Mouse (Mus musculus): ENCODE results near the gene Wnt9a. TPM values are rescaled to one million over a fixed set of nuclear protein-coding genes. Genes with fewer than 3 reads are reported as not detected.
"Not testable (repeated sequence)": the region's sequence is repeated elsewhere in the genome, so short reads cannot be mapped to it uniquely, and the experiment has no call there.

Gene Wnt9a
- polyA plus RNA-seq, 1 experiment from 2014 or later: 4.1 TPM

DNA sequence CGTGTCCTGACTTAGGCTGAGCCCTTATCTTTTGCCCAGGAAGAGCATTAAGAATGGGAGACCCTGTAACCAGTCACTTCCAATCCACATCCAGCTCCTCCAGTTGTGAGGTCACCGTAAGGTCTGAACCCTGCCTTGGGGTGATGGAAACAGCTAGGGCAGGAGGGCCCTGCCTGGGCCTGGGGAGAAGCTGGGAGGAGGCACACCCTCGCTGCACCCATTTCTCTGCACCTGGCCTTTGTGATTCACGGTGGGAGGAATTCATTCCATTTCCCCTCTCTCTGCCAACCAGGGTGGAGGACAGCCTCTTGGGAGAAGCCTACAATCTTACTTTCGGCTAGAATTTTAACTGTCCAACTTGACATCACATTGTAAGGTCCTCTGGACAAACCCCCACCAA lies 24.6 kb upstream of the Wnt9a start:
- Histone ChIP-seq H3K4me2 (no peak overlapping the region), H3K27ac (replicated peaks) (no peak overlapping the region), H3K9me3 (no peaks in the 10 kb centered on the region), H3K4me3 (no peak overlapping the region), H3K36me3 (no peaks in the 10 kb centered on the region), H3K27me3 (peaks cover 19% of the 10 kb centered on the region), H3K4me1 (replicated peaks) (no peaks in the 10 kb centered on the region), H3K9ac (no peak overlapping the region)
- no peak for ATAC-seq (ENCODE audit: low FRiP score, low read depth)
- 81% methylated on average over 5 of the region's 5 CpGs for WGBS

DNA sequence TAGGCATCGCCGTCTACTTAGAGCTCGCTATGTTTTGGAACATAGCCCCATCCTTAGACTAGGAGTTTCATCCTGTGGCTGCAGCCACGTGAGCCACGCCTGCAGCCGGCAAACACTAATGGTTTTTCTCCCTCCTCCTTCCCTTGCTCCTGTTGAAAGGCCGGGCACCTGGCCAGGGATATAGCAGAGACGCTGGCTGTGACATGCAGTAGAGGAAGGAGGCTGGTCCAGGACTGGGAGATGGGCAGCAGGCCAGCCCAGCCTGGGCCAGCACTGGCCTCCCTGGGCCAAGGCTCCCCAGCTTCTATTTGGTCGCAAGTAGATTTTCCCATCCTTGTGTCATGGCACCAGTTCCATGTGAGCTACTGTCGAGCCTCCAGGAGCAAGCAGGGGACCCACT lies 23.8 kb upstream of the Wnt9a start:
- ATAC-seq (ENCODE audit: low FRiP score, low read depth): peak; percentile 66; the same call in 1 of the 2 replicates
- Histone ChIP-seq H3K9me3 (no peaks in the 10 kb centered on the region), H3K9ac (no peak overlapping the region), H3K27me3 (peaks cover 27% of the 10 kb centered on the region), H3K36me3 (no peaks in the 10 kb centered on the region), H3K4me3 (no peak overlapping the region), H3K27ac (replicated peaks) (no peak overlapping the region), H3K4me2 (no peak overlapping the region), H3K4me1 (replicated peaks) (no peaks in the 10 kb centered on the region)
- whole genome bisulfite sequencing: 70% methylated on average over 10 of the region's 10 CpGs

DNA sequence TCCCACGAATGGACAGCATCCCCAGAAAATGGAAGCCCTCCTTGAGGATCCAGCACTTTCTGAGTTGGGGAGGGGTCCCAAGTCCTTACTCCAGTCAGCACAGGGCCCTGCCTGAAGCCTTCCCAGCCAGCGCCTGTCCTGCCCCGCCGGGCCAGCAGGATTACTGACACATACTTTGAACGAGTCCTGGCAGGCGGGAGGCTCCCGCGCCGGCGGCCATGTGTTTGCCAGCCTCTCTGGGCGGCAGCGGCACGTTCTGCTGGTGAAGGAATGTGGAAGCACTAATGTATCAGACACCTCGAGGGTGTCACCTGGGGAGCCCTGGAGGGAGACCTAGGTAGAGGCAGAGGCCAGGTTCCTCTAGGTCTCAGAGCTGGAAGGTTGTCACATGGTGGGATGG lies 22.6 kb upstream of the Wnt9a start:
- Histone ChIP-seq H3K4me2 (no peak overlapping the region), H3K4me1 (replicated peaks) (peaks cover 7% of the 10 kb centered on the region), H3K27ac (replicated peaks) (no peak overlapping the region), H3K9ac (no peak overlapping the region), H3K36me3 (no peaks in the 10 kb centered on the region), H3K27me3 (peaks cover 39% of the 10 kb centered on the region), H3K9me3 (no peaks in the 10 kb centered on the region), H3K4me3 (no peak overlapping the region)
- WGBS: 35% methylated on average over 14 of the region's 14 CpGs
- no peak for ATAC-seq (ENCODE audit: low FRiP score, low read depth)

DNA sequence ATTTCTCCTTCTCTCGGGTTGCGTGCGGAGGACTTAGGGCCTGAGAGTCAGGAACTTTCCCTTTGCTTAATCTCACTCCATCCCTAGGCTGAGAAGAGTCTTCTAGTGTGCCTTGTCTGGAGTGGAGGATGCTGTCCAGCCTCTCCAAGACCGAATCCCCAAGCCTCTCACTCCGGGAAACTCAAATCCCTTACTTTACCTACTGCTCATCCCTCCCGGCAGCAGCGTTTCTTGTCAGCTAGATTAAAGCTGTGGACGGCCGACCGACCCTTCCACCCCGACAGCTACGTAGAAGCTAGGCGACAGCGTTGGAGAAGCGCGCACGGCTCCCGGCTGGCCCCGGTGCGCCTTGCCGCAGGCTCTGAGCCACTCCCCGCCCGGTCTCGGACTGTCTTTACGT lies 17.0 kb upstream of the Wnt9a start:
- under 1% methylated on average over 25 of the region's 25 CpGs for WGBS
- Histone ChIP-seq H3K9ac (no peak overlapping the region), H3K4me2 (peak overlapping the region; percentile 59), H3K4me3 (peak overlapping the region; percentile 35), H3K36me3 (no peaks in the 10 kb centered on the region), H3K9me3 (no peaks in the 10 kb centered on the region), H3K27ac (replicated peaks) (no peak overlapping the region), H3K27me3 (peaks cover 78% of the 10 kb centered on the region), H3K4me1 (replicated peaks) (peaks cover 25% of the 10 kb centered on the region)
- ATAC-seq (ENCODE audit: low FRiP score, low read depth): no peak

DNA sequence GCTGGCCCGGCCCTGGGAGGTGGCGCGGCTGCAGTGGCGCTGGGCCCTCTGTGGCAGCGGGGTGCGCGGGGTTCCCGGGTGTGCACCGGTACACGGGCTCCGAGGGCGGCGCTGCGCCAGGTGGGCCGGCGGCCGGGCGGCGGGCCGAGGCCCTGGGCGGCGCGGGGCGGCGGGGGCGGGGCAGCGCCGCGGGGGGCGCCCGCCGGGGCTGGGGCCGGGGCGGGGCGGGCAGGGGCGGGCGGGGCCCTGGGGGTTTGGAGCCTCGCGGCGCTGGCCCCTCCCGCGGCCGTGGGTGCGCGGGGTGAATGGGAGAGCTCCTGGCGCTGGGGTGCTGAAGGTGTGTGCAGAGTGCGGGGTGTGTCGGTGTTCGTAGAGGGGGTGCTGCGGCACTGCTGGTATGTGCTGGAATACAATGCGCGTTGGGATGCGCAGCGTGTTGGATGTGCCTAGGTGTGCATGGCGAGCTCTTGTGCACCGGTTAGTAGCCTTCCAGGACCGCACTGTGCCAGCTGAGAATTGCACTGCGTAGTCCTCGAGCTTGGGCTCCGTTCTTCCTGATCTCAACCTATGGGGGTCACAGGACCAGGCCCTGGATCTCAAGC lies 15.9 kb upstream of the Wnt9a start, which contains the start of gene Wnt3a:
TSS of gene Wnt3a (minus strand) at position 51 of the 602 bp plus-strand sequence.
- ATAC-seq (ENCODE audit: low FRiP score, low read depth): peak; percentile 45; the same call in 1 of the 2 replicates
- Histone ChIP-seq H3K27me3 (peaks cover 78% of the 10 kb centered on the region), H3K9me3 (no peaks in the 10 kb centered on the region), H3K9ac (no peak within 1 kb of the TSS), H3K4me2 (peak within 1 kb of the TSS; percentile 59), H3K4me1 (replicated peaks) (peaks cover 25% of the 10 kb centered on the region), H3K36me3 (no peaks in the 10 kb centered on the region), H3K4me3 (peak within 1 kb of the TSS; percentile 35), H3K27ac (replicated peaks) (no peak within 1 kb of the TSS)
- 1% methylated on average over 57 of the region's 60 CpGs for WGBS

DNA sequence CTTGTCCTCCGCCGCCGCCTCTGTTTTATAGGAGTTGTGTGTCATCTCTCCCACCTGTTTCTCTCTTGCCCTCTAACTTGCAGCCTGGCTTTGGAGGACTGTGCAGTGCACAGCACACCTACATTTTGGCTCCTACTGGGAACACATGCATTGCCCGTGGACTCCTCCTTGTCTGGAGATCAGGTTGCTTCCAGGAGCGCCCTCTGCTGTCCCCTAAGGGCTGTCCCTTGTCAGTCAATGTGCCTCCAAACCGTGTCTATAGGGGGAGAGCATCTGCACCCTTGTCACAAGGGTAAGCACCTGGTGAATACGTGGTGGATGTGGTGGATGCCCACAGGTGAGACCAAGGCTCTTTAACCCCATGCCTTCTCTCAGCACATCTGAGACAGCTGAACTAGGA lies 13.1 kb upstream of the Wnt9a start:
- Histone ChIP-seq H3K4me3 (no peak overlapping the region), H3K27ac (replicated peaks) (no peak overlapping the region), H3K36me3 (no peaks in the 10 kb centered on the region), H3K4me1 (replicated peaks) (peaks cover 23% of the 10 kb centered on the region), H3K9ac (no peak overlapping the region), H3K27me3 (peaks cover 59% of the 10 kb centered on the region), H3K9me3 (no peaks in the 10 kb centered on the region), H3K4me2 (no peak overlapping the region)
- ATAC-seq (ENCODE audit: low FRiP score, low read depth): no peak
- 23% methylated on average over 7 of the region's 7 CpGs for WGBS

DNA sequence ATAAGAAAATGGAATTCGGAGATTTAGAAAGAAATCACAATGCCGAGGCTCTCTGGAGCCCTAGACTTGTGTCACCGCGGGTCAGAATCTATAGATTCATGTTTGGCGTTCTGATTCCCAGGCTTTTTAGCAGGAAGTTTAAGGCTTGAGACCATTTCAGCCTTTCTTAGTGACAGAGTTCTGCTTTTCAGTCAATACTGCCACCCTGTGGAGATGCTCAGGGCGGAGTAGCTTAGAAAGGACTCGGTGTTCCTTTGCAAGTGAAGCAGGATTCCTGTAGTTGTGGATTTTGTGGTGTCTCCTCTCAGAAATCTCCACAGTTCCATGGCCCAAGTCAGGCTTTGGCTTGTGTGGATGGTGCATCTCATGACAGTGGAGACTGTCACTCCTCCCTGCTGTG lies 8.8 kb upstream of the Wnt9a start:
- ATAC-seq (ENCODE audit: low FRiP score, low read depth): no peak; the same call in 1 of the 2 replicates
- Histone ChIP-seq H3K27ac (replicated peaks) (no peak overlapping the region), H3K4me2 (no peak overlapping the region), H3K36me3 (no peaks in the 10 kb centered on the region), H3K27me3 (peaks cover 22% of the 10 kb centered on the region), H3K4me1 (replicated peaks) (no peaks in the 10 kb centered on the region; the same call in 1 of the 2 replicates), H3K9me3 (no peaks in the 10 kb centered on the region), H3K4me3 (no peak overlapping the region), H3K9ac (no peak overlapping the region)
- 20% methylated on average over 7 of the region's 7 CpGs for WGBS

DNA sequence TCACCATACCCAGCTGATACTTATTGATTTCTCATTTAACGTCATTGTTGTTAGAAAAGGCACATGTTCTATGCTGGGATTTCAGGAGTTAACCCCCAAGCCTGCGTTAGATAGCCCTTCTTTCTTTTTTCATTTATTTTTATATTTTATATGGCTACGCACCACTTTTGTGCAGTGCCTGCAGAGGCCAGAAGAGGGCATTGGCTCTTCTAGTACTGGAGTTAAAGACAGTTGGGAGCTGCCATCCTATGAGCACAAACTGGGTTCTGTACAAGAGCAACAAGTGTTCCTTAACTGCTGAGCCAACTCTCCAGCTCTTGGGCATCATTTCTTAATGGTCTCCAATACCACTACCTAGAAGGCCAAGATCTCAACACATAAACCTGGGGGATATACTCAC lies 6.5 kb upstream of the Wnt9a start:
- no peak for ATAC-seq (ENCODE audit: low FRiP score, low read depth)

DNA sequence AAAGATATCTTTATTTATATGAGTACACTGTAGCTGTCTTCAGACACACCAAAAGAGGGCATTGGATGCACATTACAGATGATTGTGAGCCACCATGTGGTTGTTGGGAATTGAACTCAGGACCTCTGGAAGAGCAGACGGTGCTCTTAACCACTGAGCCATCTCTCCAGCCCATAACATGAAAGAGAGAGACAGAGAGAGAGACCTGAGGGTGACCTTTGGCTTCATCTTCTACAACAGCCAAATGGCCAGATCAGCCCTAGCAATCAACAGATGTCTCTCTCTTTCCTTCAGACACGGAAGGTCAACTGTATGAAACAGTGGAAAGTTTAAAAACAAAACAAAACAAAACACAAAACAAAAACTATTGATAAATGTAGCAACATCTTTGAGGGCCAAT lies 5.7 kb upstream of the Wnt9a start:
- not testable (repeated sequence) for H3K4me3 ChIP-seq; H3K4me2 ChIP-seq; H3K4me1 ChIP-seq (replicated peaks); H3K36me3 ChIP-seq; H3K9ac ChIP-seq; H3K9me3 ChIP-seq; H3K27ac ChIP-seq (replicated peaks); ATAC-seq (ENCODE audit: low FRiP score, low read depth)
- H3K27me3 ChIP-seq: peaks cover 35% of the 10 kb centered on the region
- WGBS: 74% methylated on average over 2 of the region's 2 CpGs

More for the DNA sequence above, 6.5 kb upstream of the Wnt9a start:
- Histone ChIP-seq H3K36me3 (no peaks in the 10 kb centered on the region), H3K4me2 (no peak overlapping the region), H3K9me3 (no peaks in the 10 kb centered on the region), H3K27me3 (peaks cover 26% of the 10 kb centered on the region), H3K4me1 (replicated peaks) (peaks cover 1% of the 10 kb centered on the region), H3K27ac (replicated peaks) (no peak overlapping the region), H3K4me3 (no peak overlapping the region), H3K9ac (no peak overlapping the region)
- 23% methylated on average over 3 of the region's 3 CpGs for WGBS

DNA sequence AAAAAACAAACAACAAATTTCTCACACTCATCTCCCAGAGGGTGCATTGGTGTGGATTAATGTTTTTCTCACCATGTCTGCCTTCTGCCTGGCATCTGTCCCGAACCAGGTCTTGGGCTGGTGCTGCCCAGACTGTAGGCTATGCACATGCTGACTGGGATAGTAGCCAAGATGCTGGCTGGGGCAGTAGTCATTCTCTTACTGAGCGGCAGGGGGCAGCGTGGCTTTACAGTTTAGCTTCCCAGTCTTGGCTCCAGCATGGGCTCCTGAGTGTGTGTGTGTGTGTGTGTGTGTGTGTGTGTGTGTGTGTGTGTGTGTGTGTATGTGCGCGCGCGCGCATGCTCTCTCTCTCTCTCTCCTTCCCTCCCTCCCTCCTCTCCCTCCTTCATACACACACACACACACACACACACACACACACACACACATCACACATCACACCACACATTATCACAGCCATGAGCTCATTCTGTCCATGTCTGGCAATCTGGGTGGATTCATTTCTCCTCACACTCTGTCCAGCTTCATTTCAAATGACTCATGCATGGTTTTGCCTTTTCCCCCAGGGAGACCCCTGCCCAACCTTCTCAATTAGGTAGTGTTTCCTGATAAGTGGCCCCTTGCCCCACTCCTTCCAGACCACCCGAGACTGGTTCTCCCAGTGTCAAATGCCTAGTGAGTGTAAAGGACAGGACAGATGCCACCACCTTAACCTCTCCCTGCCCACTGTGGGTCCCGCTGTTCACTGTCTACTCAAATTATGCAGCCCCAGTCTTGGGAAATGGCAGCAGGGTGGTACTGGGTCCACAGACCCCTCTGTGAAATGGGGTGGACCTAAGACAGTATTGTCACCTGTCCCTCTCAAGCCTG lies 3.8 kb upstream of the Wnt9a start:
- Histone ChIP-seq H3K4me3 (no peak overlapping the region), H3K4me2 (no peak overlapping the region), H3K4me1 (replicated peaks) (peaks cover 27% of the 10 kb centered on the region), H3K36me3 (no peaks in the 10 kb centered on the region), H3K27me3 (peaks cover 50% of the 10 kb centered on the region), H3K9me3 (no peaks in the 10 kb centered on the region), H3K27ac (replicated peaks) (no peak overlapping the region), H3K9ac (no peak overlapping the region)
- peak; percentile 59 for ATAC-seq (ENCODE audit: low FRiP score, low read depth)
- WGBS: 21% methylated on average over 10 of the region's 10 CpGs

DNA sequence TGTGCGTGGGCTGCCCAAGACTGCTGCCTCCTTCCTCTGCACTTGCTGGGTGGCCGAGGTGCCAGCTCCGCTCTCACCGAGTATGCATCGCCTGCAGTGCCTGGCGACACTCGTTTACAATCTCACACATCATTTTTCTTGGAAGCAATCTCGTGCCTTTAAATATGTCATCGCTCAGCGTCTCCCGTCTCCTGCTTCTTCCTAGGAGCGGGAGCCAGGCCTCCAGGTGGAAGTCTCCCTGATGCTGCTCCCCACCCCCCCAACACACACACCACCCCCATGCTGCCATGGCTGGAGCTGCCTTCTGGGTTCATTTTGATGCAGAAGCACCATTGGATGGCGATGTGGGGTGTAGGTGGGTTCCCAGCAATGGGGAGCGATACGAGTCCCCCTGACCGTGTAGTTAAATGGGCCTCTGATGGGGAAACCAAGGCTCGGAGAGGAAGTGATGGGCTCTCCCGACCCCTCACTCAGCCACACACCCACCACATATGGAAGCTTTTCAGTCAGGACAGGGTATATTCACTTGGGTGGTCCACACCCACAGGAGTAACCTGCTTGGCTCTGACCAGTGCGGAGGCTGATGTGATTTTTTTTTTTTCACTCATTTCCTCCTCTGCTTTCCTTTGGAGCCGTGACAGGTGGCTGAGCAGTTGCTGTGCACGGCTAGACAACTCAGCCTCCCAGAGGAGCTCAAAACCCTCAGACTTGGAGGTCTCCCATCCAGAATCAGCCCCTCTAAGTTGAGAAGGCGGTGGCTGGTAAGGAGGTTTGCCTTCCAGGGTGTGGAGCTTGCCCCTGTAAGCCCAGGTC lies 1.5 kb upstream of the Wnt9a start:
- H3K4me1 ChIP-seq (replicated peaks): peaks cover 44% of the 10 kb centered on the region
- no peaks in the 10 kb centered on the region for H3K36me3 ChIP-seq
- no peak overlapping the region for H3K9ac ChIP-seq
- WGBS: 41% methylated on average over 22 of the region's 22 CpGs
- H3K27me3 ChIP-seq: peaks cover 58% of the 10 kb centered on the region
- no peak overlapping the region for H3K27ac ChIP-seq (replicated peaks)
- no peak for ATAC-seq (ENCODE audit: low FRiP score, low read depth)
- no peaks in the 10 kb centered on the region for H3K9me3 ChIP-seq
- 0 out of 2 replicates have a peak overlapping the region, but pooled peaks have one; percentile 94 for H3K4me2 ChIP-seq
- no peak overlapping the region for H3K4me3 ChIP-seq

DNA sequence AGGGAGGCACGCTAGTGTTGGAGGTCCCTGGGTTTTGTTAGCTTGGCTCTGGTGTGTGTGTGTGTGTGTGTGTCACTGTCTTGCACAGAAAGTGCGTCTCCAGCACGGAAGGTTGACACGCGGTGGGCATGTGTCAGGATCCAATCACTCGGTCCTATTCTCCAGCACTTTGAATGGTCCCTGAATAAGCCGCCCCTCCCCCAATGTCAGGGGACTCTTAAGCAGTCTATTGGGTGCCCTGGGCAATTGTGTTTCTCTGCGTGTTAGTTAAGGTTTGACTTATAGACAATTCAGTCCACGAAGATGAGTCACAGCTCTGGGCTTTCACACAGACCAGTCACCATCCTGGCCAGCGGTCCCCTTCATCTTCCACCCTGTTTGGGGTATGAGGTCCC lies 910 bp upstream of the Wnt9a start:
- Histone ChIP-seq H3K9ac (no peak overlapping the region), H3K4me3 (peak overlapping the region; percentile 62), H3K27me3 (peaks cover 58% of the 10 kb centered on the region), H3K9me3 (no peaks in the 10 kb centered on the region), H3K4me1 (replicated peaks) (peaks cover 44% of the 10 kb centered on the region), H3K4me2 (peak overlapping the region; percentile 94), H3K27ac (replicated peaks) (no peak overlapping the region), H3K36me3 (no peaks in the 10 kb centered on the region)
- 5% methylated on average over 10 of the region's 10 CpGs for WGBS
- ATAC-seq (ENCODE audit: low FRiP score, low read depth): no peak

Data from hindbrain, embryonic 15.5 days (tissue).